Mouse (Mus musculus) limb, embryonic 12.5 days (tissue): ENCODE data around the gene Igf2bp1. TPM values are rescaled to one million over a fixed set of nuclear protein-coding genes. Genes with fewer than 3 reads are reported as not detected.

ENCODE experiments used
- ATAC-seq: fragments of 200-750 bp; cut with Nextera tagmentation; 2 replicates; pipeline ENCODE4 v1.8.0; 2017; ENCODE audit warnings: low read depth, moderate TSS enrichment; ENCODE audit not compliant: insufficient number of reproducible peaks, insufficient read depth, low FRiP score, low TSS enrichment
- H3K27ac ChIP-seq: fragments of 300-500 bp; sonication (generic); 2 replicates; pipeline ENCODE4 v1.5.1; 2016; ENCODE audit warnings: mild to moderate bottlenecking, moderate library complexity
- H3K27me3 ChIP-seq: fragments of 300-500 bp; sonication (generic); 2 replicates; pipeline ENCODE4 v1.6.1; 2016; ENCODE audit warnings: mild to moderate bottlenecking, moderate library complexity
- H3K36me3 ChIP-seq: fragments of 300-500 bp; sonication (generic); 2 replicates; pipeline ENCODE4 v1.6.1; 2016; ENCODE audit warnings: mild to moderate bottlenecking, moderate library complexity
- H3K4me1 ChIP-seq: fragments of 300-500 bp; sonication (generic); replicated peaks from 2 replicates; pipeline ENCODE4 v1.6.1; 2016
- H3K4me2 ChIP-seq: fragments of 300-500 bp; sonication (generic); 2 replicates; pipeline ENCODE4 v1.6.1; 2016; ENCODE audit warnings: mild to moderate bottlenecking, moderate library complexity
- H3K4me3 ChIP-seq: fragments of 300-500 bp; sonication (generic); replicated peaks from 2 replicates; pipeline ENCODE4 v1.5.1; 2016; ENCODE audit warnings: mild to moderate bottlenecking
- H3K9ac ChIP-seq: fragments of 300-500 bp; sonication (generic); replicated peaks from 2 replicates; pipeline ENCODE4 v1.6.1; 2016; ENCODE audit warnings: mild to moderate bottlenecking, moderate library complexity
- H3K9me3 ChIP-seq: fragments of 300-500 bp; sonication (generic); 2 replicates; pipeline ENCODE4 v1.6.1; 2016; ENCODE audit warnings: mild to moderate bottlenecking, moderate library complexity
- WGBS: fragments of 180-500 bp; shearing (Covaris S2); methylation state at CpG from one replicate; pipeline ENCODE4 v1.1.7; 2016; 5-methylcytosine and 5-hydroxymethylcytosine counted together
- polyA plus RNA-seq: library from polyadenylated mRNA; unstranded; fragments of >200 nt; fragmentation: Nextera tagmentation; extraction: Ambion mirVana; gene quantifications from 2 replicates; pipeline ENCODE4 v1.2.1, GENCODE M21; 2016

Gene Igf2bp1
- polyA plus RNA-seq, 1 experiment from 2014 or later, result 122 TPM

DNA sequence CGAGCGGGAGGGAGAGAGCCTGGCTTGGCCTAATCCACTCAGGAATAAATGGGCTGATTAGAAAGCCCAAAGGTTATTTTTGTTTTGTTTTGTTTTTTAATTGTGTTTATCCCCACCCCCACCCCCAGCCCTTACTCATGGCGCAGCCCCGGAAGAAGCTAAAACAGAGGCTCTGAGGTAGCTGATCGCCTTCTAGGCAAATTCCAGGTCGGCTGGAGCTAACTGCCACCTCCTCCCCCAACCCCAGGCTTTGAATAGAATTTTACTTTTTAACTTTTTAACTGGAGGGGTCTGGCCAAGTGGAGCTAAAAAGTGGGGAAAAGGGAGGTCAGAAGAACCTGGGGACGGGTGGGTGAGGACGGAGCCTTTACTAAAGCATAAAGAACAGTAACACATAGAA, 15.9 kb downstream of the Igf2bp1 start:
- H3K27me3 ChIP-seq, result no peaks in the 10 kb centered on the region
- peaks cover 36% of the 10 kb centered on the region for H3K36me3 ChIP-seq
- no peak for ATAC-seq
- H3K4me3 ChIP-seq, result peak overlapping the region; percentile 46
- H3K4me2 ChIP-seq, result peak overlapping the region; percentile 92
- H3K27ac ChIP-seq, result peak overlapping the region; percentile 99
- WGBS, result 32% methylated on average over 8 of the region's 8 CpGs
- H3K4me1 ChIP-seq, result peaks cover 76% of the 10 kb centered on the region
- H3K9ac ChIP-seq, result peak overlapping the region; percentile 79
- H3K9me3 ChIP-seq, result peaks cover 2% of the 10 kb centered on the region; the same call in 1 of the 2 replicates

DNA sequence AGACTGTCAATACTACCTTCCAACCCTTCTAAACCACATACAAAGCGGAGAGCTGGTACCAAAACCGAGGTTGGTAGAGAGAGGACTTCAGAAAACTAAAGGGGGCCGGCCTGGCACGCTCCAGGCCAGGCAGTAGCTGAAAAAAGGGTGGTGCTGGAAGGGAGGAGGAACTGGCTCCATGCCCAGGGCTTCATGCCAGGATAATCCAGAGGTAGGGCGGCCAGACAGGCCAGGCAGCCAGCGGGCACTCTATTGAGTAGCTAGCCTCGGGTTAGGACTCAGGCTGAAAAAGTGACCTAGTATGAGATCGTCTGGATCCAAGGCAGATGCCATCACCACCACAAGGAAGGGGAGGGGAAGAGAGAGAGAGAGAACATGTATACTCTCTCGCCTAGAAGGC, 17.2 kb downstream of the Igf2bp1 start:
- Histone ChIP-seq H3K4me2 (no peak overlapping the region), H3K27me3 (no peaks in the 10 kb centered on the region), H3K27ac (peak overlapping the region; percentile 99), H3K4me3 (no peak overlapping the region), H3K4me1 (peaks cover 75% of the 10 kb centered on the region), H3K9me3 (no peaks in the 10 kb centered on the region), H3K9ac (no peak overlapping the region), H3K36me3 (peaks cover 30% of the 10 kb centered on the region)
- 75% methylated on average over 9 of the region's 9 CpGs for WGBS
- ATAC-seq, result no peak

DNA sequence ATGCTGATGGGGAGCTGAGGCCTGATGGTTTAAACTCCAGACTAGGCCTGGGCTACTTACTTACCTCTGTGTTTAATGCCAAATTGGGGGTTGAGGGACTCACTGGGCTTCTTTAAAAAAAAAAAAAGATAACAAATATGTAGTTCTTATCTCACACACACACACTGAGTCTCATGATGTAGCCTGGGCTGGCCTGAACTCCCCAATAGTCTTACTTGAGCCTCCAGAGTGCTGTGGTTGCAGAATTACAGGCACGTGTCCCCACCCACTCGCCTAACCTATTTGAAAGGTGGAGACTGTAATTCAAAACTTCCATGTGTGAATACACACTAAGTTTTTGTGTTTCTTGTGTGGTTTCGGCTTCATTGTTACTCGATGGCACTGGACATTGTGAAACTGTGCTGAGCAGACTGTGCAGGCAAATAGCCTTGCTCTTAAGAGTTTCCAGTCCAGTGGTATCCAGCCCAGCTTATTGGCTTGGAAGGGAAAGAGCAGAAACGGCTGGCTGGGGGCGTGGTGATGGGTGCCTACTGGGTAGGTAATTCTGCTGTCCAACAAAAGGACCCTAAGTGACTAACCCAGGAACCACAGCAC, 17.8 kb downstream of the Igf2bp1 start:
- Histone ChIP-seq H3K4me1 (peaks cover 75% of the 10 kb centered on the region), H3K27ac (peak overlapping the region; percentile 99; the same call in 1 of the 2 replicates), H3K36me3 (peaks cover 32% of the 10 kb centered on the region), H3K27me3 (no peaks in the 10 kb centered on the region), H3K9ac (no peak overlapping the region), H3K4me2 (no peak overlapping the region), H3K9me3 (no peaks in the 10 kb centered on the region), H3K4me3 (no peak overlapping the region)
- no peak for ATAC-seq
- WGBS, result 79% methylated on average over 6 of the region's 6 CpGs

DNA sequence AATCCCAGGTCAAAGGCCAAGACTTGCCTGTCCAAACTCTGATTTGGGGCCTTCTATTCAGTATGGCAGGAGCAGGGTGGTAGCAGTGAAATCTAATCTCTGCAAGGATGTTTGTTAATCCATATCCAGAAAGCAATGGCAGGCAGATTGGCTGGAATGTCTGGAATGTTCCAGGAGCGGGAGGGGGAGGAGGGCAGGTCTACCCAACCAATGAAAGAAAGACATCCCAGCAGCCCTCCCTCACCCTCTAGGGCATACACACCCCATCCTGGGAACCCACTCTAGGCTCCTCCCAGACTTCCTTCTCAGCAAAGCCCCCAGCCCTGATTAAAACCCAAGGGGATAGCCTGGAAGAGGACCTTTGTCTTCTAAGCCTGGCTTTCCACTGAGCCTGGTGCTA, 23.3 kb downstream of the Igf2bp1 start:
- peak overlapping the region; percentile 77 for H3K27ac ChIP-seq
- H3K4me2 ChIP-seq, result peak overlapping the region; percentile 25
- peaks cover 55% of the 10 kb centered on the region for H3K4me1 ChIP-seq
- 0 out of 2 replicates have a peak, but pooled peaks have one; percentile 63 for ATAC-seq
- H3K4me3 ChIP-seq, result peak overlapping the region; percentile 3; the same call in 1 of the 2 replicates
- H3K36me3 ChIP-seq, result peaks cover 56% of the 10 kb centered on the region
- WGBS, result 8% methylated on average over 1 of the region's 1 CpGs
- no peaks in the 10 kb centered on the region for H3K9me3 ChIP-seq
- H3K27me3 ChIP-seq, result no peaks in the 10 kb centered on the region
- no peak overlapping the region for H3K9ac ChIP-seq

DNA sequence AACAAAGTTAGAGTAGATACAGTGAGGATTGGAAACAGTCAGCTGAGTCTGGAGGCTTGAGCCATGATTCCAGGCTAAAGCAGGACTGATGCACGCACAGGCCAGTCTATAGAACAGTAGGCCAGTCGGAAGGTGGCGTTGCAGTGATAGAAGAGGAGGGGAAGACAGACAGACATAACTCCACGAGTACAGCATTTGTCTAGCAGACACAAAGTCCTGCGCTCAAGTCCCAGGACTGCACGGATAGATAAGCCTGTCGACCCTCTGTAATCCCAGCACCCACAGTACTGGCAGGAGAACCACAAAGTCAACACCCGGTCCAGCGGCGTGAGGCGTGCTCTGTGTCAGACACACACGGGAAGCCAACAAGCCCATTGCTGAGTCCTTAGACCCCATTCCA, 23.9 kb downstream of the Igf2bp1 start:
- Histone ChIP-seq H3K27ac (peak overlapping the region; percentile 77; the same call in 1 of the 2 replicates), H3K4me3 (peak overlapping the region; percentile 3), H3K4me2 (peak overlapping the region; percentile 25), H3K36me3 (peaks cover 58% of the 10 kb centered on the region), H3K9me3 (no peaks in the 10 kb centered on the region), H3K4me1 (peaks cover 55% of the 10 kb centered on the region), H3K9ac (no peak overlapping the region), H3K27me3 (no peaks in the 10 kb centered on the region)
- ATAC-seq, result no peak
- WGBS, result 83% methylated on average over 12 of the region's 12 CpGs

DNA sequence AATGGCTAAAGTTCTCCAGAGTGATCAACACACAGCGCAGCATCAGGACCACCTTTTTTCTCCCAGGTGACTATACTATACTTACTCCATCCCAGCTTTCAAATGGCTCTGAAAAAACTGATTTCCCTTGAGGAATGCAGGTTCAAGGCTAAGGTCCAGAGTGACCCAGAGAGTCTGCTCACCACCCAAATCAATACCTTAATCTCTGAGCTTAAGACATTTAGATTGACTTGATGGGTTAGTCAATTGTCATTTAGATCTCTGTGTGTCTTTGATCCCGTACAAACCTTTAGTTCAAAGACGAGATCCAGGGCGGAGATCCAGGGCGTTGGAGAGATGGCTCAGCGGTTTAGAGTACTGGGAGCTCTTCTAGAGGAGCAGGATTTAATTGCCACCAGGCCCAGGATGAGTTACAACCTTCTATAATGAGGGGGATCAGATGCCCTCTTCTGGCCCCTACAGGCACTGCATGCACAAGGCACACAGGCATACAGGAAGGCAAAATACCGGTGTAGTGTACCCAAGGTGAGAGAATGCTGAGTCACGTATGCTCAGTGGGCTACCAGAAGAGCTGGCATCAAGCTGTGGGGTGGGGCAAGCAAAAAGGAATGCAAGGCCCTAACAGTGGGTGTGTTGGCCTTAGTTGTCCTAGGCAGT, 24.9 kb downstream of the Igf2bp1 start:
- peaks cover 48% of the 10 kb centered on the region for H3K4me1 ChIP-seq
- no peaks in the 10 kb centered on the region for H3K27me3 ChIP-seq
- H3K27ac ChIP-seq, result no peak overlapping the region
- 0 out of 2 replicates have a peak overlapping the region, but pooled peaks have one; percentile 4 for H3K4me3 ChIP-seq
- no peak overlapping the region for H3K9ac ChIP-seq
- H3K36me3 ChIP-seq, result peaks cover 59% of the 10 kb centered on the region
- H3K4me2 ChIP-seq, result no peak overlapping the region
- no peaks in the 10 kb centered on the region for H3K9me3 ChIP-seq
- ATAC-seq, result no peak
- 46% methylated on average over 8 of the region's 8 CpGs for WGBS

DNA sequence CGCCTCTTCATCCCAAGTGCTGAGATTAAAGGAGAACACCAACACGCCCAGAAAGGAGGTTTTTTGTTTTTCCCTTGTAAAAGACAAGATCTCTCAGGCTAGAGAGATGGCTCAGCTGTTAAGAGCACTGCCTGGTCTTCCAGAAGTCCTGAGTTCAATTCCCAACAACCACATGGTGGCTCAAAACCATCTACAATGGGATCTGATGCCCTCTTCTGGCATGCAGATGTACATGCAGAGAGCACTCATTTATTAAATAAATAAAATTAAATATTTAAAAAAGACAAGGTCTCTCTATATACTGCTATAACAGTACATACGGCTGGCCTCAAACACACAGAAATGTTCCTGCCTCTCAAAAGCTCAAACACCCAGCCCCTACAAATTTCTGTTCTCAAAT, 27.3 kb downstream of the Igf2bp1 start:
- no peak overlapping the region for H3K27ac ChIP-seq
- no peaks in the 10 kb centered on the region for H3K9me3 ChIP-seq
- H3K4me3 ChIP-seq, result no peak overlapping the region
- H3K4me1 ChIP-seq, result peaks cover 37% of the 10 kb centered on the region
- ATAC-seq, result no peak
- H3K27me3 ChIP-seq, result no peaks in the 10 kb centered on the region
- WGBS, result 72% methylated on average over 3 of the region's 3 CpGs
- peaks cover 76% of the 10 kb centered on the region for H3K36me3 ChIP-seq
- H3K4me2 ChIP-seq, result no peak overlapping the region
- H3K9ac ChIP-seq, result no peak overlapping the region

DNA sequence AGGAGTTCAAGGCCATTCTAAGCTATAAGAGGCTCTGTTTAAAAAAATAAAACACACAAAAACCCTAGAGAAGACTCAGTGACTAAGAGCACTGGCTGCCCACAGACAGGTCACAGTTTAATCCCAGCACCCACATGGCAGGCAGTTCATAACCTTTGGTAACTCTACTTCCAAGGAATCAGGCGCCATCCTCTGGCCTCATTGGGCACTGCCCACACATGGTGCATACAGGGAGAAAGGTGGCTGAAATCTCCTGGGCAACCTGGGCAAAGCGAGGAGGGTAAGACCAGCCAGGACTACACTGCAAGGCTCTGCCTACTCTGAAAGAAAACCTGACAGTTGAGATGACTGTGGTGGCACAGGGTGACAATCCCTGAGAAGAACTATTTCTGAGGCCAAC, 29.4 kb downstream of the Igf2bp1 start:
- WGBS, result 96% methylated on average over 2 of the region's 2 CpGs
- no peak for ATAC-seq
- no peak overlapping the region for H3K27ac ChIP-seq
- no peak overlapping the region for H3K9ac ChIP-seq
- no peak overlapping the region for H3K4me3 ChIP-seq
- peaks cover 91% of the 10 kb centered on the region for H3K36me3 ChIP-seq
- no peaks in the 10 kb centered on the region for H3K27me3 ChIP-seq
- no peaks in the 10 kb centered on the region for H3K9me3 ChIP-seq
- no peak overlapping the region for H3K4me2 ChIP-seq
- peaks cover 15% of the 10 kb centered on the region; the same call in 1 of the 2 replicates for H3K4me1 ChIP-seq

DNA sequence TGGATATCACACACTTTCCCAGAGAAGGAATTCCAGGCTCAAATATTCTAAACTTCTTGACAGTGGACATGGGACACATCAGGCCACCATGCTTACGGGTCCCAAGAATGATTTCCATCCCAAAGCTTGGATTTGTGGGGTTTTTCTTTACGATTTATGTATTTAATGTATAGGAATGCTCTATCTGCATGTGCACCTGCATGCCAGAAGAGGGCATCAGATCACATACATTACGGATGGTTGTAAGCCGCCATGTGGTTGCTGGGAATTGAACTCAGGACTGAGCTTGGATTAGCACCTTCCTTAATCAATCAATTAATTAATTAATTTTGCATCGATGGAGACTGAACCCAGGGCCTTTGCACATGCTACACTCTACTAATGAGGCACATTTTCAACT, 30.0 kb downstream of the Igf2bp1 start:
- H3K27me3 ChIP-seq, result no peaks in the 10 kb centered on the region
- no peak overlapping the region for H3K9ac ChIP-seq
- 93% methylated on average over 5 of the region's 5 CpGs for WGBS
- peaks cover 9% of the 10 kb centered on the region; the same call in 1 of the 2 replicates for H3K4me1 ChIP-seq
- peaks cover 92% of the 10 kb centered on the region for H3K36me3 ChIP-seq
- H3K4me2 ChIP-seq, result no peak overlapping the region
- H3K4me3 ChIP-seq, result no peak overlapping the region
- no peak overlapping the region for H3K27ac ChIP-seq
- ATAC-seq, result no peak
- H3K9me3 ChIP-seq, result no peaks in the 10 kb centered on the region

DNA sequence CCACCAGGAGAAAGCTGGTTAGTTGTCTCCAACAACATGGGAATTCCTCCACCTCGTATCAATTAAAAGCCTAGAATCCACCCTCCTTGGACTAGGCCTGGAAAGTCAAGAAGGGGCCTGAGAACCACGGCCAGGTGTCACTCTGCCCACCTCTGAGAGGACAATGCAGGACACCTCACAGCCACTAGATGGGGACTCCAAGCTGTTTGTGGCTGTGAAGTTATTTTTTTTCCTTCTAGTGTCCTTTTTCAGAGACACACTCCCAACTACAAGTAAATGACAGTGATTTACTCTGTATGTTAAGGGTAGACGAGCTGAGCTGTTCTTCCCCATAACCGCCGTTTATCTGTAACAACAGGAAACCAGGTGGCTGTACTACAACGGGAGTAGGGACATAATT, 32.6 kb downstream of the Igf2bp1 start:
- no peak for ATAC-seq
- Histone ChIP-seq H3K9me3 (no peaks in the 10 kb centered on the region), H3K9ac (no peak overlapping the region), H3K4me2 (no peak overlapping the region), H3K27me3 (no peaks in the 10 kb centered on the region), H3K4me3 (no peak overlapping the region), H3K27ac (no peak overlapping the region), H3K4me1 (no peaks in the 10 kb centered on the region), H3K36me3 (peaks cover 98% of the 10 kb centered on the region)
- WGBS, result 82% methylated on average over 6 of the region's 6 CpGs

DNA sequence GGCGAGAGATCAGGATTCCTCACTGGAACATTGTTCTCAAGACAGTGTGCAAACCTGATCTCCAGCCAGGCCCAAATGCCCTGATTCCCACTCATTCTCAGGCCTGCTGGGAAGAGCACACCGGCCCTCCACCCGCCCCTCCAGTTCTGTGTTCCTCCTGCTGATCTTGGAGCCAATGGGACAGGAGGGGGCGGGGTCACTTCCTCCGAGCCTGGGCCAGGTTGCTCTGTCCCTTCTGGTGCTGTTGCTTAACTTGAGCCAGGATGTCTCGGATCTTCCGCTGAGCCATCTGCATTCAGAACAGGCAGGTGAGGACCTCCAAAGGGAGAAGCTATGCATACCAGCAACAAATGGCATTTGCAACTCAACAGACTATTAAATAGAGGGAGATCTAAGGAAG, 42.4 kb downstream of the Igf2bp1 start:
- H3K27ac ChIP-seq, result no peak overlapping the region
- no peaks in the 10 kb centered on the region for H3K27me3 ChIP-seq
- H3K4me3 ChIP-seq, result no peak overlapping the region
- H3K9ac ChIP-seq, result no peak overlapping the region
- H3K9me3 ChIP-seq, result no peaks in the 10 kb centered on the region
- 69% methylated on average over 7 of the region's 7 CpGs for WGBS
- H3K4me1 ChIP-seq, result no peaks in the 10 kb centered on the region
- H3K36me3 ChIP-seq, result peaks cover 97% of the 10 kb centered on the region
- ATAC-seq, result no peak
- H3K4me2 ChIP-seq, result no peak overlapping the region
